In genomic region chrX:99456363-99456762, GRCm38 (mm10) we compare ENCODE assay signal across 13 mouse cellular contexts. TPM values are rescaled to one million over a fixed set of nuclear protein-coding genes. Genes with fewer than 3 reads are reported as not detected.
DNase-seq lines count a peak whose midpoint lies in the region; ATAC-seq and TF ChIP-seq lines count a peak whose summit lies in the region.
"Had no signal": no experiment of that assay in that cellular context is flagged by ENCODE, and none has a peak within 500 bp of the region (broad histone marks: within the 10 kb centered on the region; RNA-seq: fewer than 3 reads in every experiment).

No protein-coding gene starts in this region.

- H3K27ac ChIP-seq in heart, embryonic 12.5 days (ENCODE audit: poor library complexity, severe bottlenecking): no peak overlapping the region
- H3K27ac ChIP-seq in forebrain, embryonic 12.5 days: peak overlapping the region; percentile 87
- H3K27ac ChIP-seq in limb, embryonic 13.5 days: no peak overlapping the region
- no peak overlapping the region for H3K27ac ChIP-seq in gastrocnemius, adult 2 months
- H3K27ac ChIP-seq: intestine, embryonic 15.5 days had no signal

- no peak overlapping the region for H3K9ac ChIP-seq in heart, embryonic 12.5 days
- no peak overlapping the region for H3K9ac ChIP-seq in forebrain, embryonic 12.5 days
- H3K9ac ChIP-seq in limb, embryonic 13.5 days: no peak overlapping the region
- H3K9ac ChIP-seq: intestine, embryonic 15.5 days had no signal

- H3K9me3 ChIP-seq in heart, embryonic 12.5 days (replicated peaks): no peaks in the 10 kb centered on the region
- no peaks in the 10 kb centered on the region for H3K9me3 ChIP-seq in forebrain, embryonic 12.5 days
- no peaks in the 10 kb centered on the region for H3K9me3 ChIP-seq in limb, embryonic 13.5 days
- H3K9me3 ChIP-seq: intestine, embryonic 15.5 days had no signal

- no peak for TF ChIP-seq CTCF in gastrocnemius, adult 2 months (IDR thresholded peaks at IDR 0.05)

- no peak for ATAC-seq in heart, embryonic 12.5 days (ENCODE audit: insufficient number of reproducible peaks, low FRiP score)
- ATAC-seq in forebrain, embryonic 12.5 days (ENCODE audit: low FRiP score): peak; percentile 25; the same call in 1 of the 2 replicates
- ATAC-seq in limb, embryonic 13.5 days (ENCODE audit: low FRiP score, low read depth): peak; percentile 39; the same call in 1 of the 2 replicates
- ATAC-seq: intestine, embryonic 15.5 days had no signal

- H3K36me3 ChIP-seq in heart, embryonic 12.5 days: no peaks in the 10 kb centered on the region
- no peaks in the 10 kb centered on the region for H3K36me3 ChIP-seq in forebrain, embryonic 12.5 days (replicated peaks)
- H3K36me3 ChIP-seq in limb, embryonic 13.5 days: no peaks in the 10 kb centered on the region
- H3K36me3 ChIP-seq: intestine, embryonic 15.5 days had no signal

- H3K4me1 ChIP-seq in heart, embryonic 12.5 days (replicated peaks): peaks cover 32% of the 10 kb centered on the region
- peaks cover 53% of the 10 kb centered on the region for H3K4me1 ChIP-seq in forebrain, embryonic 12.5 days
- H3K4me1 ChIP-seq in limb, embryonic 13.5 days: peaks cover 34% of the 10 kb centered on the region

- no peak overlapping the region for H3K4me3 ChIP-seq in heart, embryonic 12.5 days
- H3K4me3 ChIP-seq in forebrain, embryonic 12.5 days (replicated peaks): no peak overlapping the region
- H3K4me3 ChIP-seq in limb, embryonic 13.5 days: no peak overlapping the region
- H3K4me3 ChIP-seq in gastrocnemius, adult 2 months: no peak overlapping the region
- H3K4me3 ChIP-seq: erythroblast, embryonic 14.5 days; intestine, embryonic 15.5 days had no signal

- H3K4me2 ChIP-seq in heart, embryonic 12.5 days: peak overlapping the region; percentile 16; the same call in 1 of the 2 replicates
- peak overlapping the region; percentile 41 for H3K4me2 ChIP-seq in forebrain, embryonic 12.5 days
- no peak overlapping the region for H3K4me2 ChIP-seq in limb, embryonic 13.5 days (replicated peaks)
- H3K4me2 ChIP-seq: intestine, embryonic 15.5 days had no signal

- no peak for DNase-seq in heart, adult 8-10 months (ENCODE audit: low spot score)
- peak; percentile 26 for DNase-seq in NIH3T3 (ENCODE audit: low read depth)
- no peak for DNase-seq in adrenal gland, postnatal 25 days
- no peak for DNase-seq in gastrocnemius, adult 2 months
- no peak for DNase-seq in cerebellum, postnatal 36 days
- DNase-seq: adrenal gland, adult 8-10 months; cerebellum, adult 11 months; liver had no signal

- peaks cover 34% of the 10 kb centered on the region for H3K27me3 ChIP-seq in heart, embryonic 12.5 days (replicated peaks)
- peaks cover 56% of the 10 kb centered on the region for H3K27me3 ChIP-seq in forebrain, embryonic 12.5 days
- H3K27me3 ChIP-seq in limb, embryonic 13.5 days: peaks cover 40% of the 10 kb centered on the region

- intact Hi-C loops in gastrocnemius, adult 2 months (cut with DNase I): no loop called here

- 32% methylated on average over 10 of the region's 10 CpGs for WGBS in heart, embryonic 12.5 days
- WGBS in forebrain, embryonic 12.5 days: 24% methylated on average over 9 of the region's 10 CpGs
- WGBS in limb, embryonic 13.5 days: 35% methylated on average over 8 of the region's 10 CpGs

RNA-seq across cellular contexts. Expression of gene Pja1, which starts 14.7 kb away (rescaled TPM):
- 108 and 109 TPM in 2 replicates for polyA plus RNA-seq in heart, embryonic 12.5 days (2016; fragmentation: Nextera tagmentation; extraction: Ambion mirVana)
- total RNA-seq in heart, adult 8-10 months (2022): 10 to 100 TPM; 19.3 to 22.7 (median 20.8) TPM
- 272 and 301 TPM in 2 replicates for polyA plus RNA-seq in forebrain, embryonic 12.5 days (2016; fragmentation: Nextera tagmentation; extraction: Ambion mirVana)
- 178 and 180 TPM in 2 replicates for polyA plus RNA-seq in limb, embryonic 13.5 days (2015; fragmentation: Nextera tagmentation; extraction: Ambion mirVana)
- 100 and 103 TPM in 2 replicates for total RNA-seq in adrenal gland, postnatal 25 days (2021)
- total RNA-seq in gastrocnemius, adult 2 months (2021): 10 to 100 TPM; 12.9 to 16.7 TPM
